Mouse (Mus musculus): ENCODE data around the gene 3830406C13Rik. TPM values are rescaled to one million over a fixed set of nuclear protein-coding genes. Genes with fewer than 3 reads are reported as not detected.

Gene 3830406C13Rik
- polyA plus RNA-seq, 1 experiment from 2014 or later = 35.2 TPM

Other genes with a start within 250 kb of the 3830406C13Rik start
- 0.23 TPM in 1 of 2 replicates, not detected in the other for gene Gm49355, start 197 bp upstream of the 3830406C13Rik start, polyA plus RNA-seq (2014; fragmentation: Nextera tagmentation; extraction: Ambion mirVana)
- 47.5 and 51.5 TPM in 2 replicates for gene Fezf2, start 64.0 kb downstream of the 3830406C13Rik start, polyA plus RNA-seq (2014; fragmentation: Nextera tagmentation; extraction: Ambion mirVana)